Mouse (Mus musculus) ovary, adult 18-20 months (tissue): ENCODE data around the gene Dnajc7.
"Not testable (repeated sequence)": the region's sequence is repeated elsewhere in the genome, so short reads cannot be mapped to it uniquely, and the experiment has no call there.

ENCODE experiments used
- DNase-seq: peaks from one replicate; pipeline ENCODE4 v3.0.0; 2022; ENCODE audit warnings: low spot score, mixed read lengths

Dnajc7 gene

DNA sequence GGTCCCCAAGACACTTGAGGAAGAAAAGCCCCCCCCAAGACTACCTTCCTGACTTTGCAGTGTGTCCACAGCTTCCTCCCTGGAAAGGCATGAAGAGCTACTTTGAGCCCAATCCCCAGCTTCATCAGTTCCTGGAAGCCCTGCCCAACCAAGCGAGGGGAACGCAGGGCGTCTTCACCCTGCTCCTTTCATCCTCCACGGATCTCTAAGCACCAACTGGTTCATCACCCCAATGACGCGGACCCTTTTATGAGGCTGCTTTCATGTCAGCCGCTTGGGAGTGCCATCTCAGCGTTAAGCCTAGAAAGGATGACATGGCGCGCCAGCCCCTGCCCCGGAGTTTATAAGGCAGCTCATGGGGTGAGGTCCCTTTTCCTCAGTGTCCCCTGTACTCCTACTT lies at the start of gene Dnajc7:
Gene Dnajc7, minus strand, starts transcription at position 187 of the 400 bp plus-strand sequence.
- no peak for DNase-seq

DNA sequence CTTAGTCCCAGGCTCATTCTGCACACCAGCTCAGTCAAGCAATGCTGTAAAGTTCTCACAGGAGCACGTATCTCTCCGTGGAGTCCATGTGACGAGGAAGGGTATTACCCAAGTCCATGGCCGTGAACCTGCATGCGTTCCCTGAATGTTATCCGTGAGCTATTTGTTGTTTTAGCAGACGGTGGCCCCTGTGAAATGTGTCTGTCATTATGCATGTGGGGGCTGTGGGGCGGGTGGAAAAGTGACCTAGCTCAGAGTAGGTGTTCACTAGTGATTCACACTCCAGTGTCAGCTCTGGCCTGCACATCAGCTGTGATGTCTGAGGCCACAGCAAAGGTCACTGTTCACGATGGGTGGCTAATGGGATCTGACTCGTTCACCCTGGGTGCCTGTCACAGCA lies 39.8 kb upstream of the Dnajc7 start:
- DNase-seq: no peak

DNA sequence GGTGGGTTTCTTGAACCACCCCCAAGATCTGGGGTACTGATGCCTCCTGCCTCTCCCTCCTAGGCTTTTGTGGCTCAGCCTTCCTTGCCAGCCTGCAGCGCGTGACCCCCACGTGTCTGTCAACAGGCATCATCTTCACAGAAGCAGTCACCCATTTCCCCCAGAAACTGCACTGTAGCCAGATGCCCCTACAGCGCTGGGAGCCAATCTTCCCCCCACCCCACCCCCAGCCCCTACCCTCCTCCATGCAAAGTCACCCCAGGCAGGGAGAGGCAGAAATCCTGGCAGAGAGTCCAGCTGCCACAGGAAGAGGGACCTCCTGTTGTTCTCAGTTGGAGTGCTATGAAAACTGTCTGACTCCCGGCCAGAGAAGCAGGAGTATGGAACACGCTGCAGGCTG lies 36.5 kb upstream of the Dnajc7 start:
- DNase-seq: no peak

DNA sequence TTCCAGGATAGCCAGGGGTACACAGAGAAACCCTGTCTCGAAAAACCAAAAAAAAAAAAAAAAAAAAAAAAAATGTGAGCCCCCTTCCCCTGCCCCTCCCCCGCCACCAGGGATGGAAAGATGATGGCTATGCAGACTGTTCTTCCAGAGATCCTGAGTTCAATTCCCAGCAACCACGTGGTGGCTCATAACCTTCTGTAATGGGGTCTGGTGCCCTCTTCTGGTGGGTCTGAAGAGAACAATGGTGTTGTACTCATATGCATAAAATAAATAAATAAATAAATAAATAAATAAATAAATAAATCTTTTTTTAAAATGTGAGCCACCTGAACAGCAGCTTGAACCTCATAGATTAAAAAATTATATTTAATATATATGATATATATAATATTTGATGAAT lies 35.6 kb upstream of the Dnajc7 start:
- not testable (repeated sequence) for DNase-seq

DNA sequence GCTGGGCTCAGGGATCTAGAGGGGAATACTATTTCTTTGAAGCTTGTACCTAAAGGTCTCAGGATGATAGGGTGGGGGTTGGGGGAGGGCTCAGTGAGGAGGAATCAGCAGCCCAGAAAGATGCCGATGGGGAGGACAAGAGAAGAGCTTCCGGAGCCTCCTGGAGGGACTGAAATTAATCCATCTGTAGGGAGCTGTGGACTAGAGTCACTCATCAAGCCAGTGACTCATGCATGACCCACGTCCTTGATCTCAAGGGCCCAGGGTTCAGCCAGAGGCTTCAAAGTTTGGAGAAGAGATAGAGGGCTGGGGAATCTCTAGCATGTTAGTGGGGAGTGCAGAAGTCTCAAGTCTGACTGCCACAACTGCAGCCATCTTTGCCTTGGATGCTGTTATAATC lies 31.8 kb upstream of the Dnajc7 start:
- no peak for DNase-seq

DNA sequence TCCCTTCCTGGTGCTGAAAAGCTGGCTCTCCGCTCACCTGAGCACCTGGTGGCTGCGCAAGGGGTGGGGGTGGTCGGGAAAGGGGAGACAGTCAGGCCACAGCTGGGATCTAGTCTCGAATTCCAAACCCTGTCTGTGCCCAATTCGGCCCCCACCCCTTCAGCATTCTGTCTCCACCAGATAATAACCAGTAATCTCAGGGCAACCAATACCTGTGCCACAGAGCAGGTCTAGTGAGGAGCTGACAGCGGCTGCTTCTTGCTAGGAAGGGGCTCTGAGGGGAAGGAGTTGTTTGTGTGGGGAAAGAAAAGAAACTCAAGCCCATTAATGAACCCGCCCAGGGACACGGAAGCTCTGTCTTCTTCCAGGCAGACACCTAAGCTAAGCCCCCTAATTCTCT lies 31.2 kb upstream of the Dnajc7 start:
- DNase-seq: no peak

DNA sequence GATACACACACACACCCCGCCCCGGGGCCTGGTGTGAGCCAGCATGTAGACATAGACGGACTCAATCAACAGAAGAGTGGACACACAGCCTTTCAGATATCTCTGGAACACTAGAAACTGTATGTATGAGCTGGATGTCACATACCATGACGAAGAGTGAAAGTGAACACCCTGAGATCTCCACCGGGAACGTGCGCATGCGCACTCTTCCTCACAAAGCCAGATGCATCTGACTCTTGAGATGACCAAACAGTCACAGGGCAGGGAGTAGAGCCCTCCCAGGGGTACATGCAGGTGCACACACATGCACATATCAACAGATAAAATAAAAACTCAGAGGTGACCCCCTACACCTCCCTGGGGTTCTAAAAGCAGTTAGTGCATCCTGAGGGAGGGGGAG lies 28.4 kb upstream of the Dnajc7 start:
- no peak for DNase-seq

DNA sequence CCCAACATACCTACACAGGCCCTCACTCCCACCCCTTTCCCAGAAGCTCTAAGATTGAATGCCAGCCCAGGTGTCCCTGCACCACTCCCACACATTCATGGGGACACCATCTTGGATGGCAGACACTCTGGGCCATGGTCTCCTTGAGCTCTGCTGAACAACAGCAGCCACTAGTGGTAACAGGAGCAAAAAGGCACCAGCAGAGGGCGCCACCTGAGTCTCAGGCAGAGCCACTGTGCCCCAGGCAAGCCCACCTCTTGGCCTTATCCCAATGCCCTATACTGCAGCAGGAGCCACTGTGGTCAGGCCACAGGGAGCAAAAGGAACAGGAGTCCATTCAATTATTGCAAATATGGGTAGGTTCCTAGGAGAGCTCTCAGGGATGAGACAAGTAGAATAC lies 26.3 kb upstream of the Dnajc7 start:
- no peak for DNase-seq

DNA sequence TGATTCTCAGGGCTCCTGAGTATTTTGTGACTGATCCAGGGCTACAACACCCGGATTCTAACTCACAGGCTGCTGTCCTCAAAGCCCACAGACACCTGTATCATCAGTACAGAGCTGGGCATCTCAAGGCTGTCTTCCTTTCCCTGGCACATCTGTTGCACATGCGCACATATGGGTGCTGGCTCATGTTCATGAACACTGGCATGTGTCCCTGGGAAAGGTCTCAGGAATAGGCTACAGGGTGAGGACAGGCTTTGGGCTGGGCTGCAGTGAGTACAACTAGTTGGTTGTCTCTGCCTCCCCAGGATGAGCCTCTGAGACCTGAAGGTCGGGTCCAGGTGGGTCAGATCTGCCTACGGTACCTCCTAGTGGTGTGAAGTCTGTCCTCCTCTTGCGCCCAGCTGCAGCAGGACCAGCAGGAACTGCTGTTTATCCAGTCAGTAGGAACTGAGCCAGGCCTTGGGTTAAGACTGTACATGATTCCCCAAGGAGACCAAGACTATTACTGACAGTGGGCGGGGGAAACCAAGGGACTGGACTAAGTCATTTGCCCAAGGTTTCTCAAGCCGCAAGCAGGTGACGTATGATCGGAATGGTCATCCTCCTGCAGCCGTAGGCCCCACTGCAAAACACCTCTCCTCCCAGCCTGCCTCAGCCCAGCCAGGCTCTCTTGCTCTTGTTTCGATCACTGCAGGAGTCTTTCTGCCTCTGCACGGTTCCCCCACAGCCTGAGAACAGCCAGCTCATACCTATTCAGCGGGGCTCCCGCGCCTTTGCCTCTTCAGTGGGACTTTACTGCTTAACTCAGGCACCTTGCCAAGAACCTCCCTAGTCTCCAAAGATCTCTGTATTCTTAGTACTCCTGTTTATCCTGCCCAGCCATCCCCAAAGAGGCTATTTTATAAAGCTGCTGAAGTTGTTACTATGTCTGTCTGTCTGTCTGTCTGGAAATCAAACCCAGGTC lies 23.9 kb upstream of the Dnajc7 start:
- no peak for DNase-seq

DNA sequence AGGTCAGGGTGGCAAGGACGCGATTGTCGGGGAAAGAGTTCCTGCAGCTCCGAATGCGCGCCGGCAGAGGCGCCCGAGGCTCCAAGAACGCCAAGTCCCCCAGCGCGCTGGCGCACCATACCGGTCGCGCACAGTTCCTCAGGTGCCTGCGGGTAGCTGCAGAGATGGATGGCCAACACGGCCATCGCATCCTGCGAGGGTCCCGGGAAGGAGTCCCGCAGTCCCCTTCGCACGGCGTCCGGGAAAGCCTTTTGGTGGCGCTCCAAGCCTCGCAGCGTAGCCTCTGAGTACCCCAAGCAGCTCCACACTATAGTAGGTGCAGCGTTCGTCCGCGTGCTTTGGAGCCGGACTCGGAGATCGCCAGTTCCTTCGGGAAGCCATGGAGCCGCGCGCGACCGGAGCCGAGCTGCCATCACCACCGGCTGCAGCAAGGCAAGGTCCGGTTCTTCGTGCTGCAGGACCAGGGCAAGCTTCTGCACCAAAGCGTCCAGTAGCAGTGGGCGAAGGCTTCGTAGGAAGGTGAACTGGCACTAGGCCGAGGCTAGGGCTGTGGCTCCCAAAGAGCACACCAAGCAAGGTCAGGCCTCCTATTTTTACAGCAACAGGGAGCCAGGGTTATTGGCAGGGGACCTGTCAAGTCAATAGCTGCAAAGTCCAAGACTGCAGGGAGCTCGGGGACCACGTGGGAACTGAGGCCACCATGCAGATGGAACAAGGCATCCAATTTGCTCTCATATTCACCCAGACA lies 20.4 kb upstream of the Dnajc7 start:
- no peak for DNase-seq

DNA sequence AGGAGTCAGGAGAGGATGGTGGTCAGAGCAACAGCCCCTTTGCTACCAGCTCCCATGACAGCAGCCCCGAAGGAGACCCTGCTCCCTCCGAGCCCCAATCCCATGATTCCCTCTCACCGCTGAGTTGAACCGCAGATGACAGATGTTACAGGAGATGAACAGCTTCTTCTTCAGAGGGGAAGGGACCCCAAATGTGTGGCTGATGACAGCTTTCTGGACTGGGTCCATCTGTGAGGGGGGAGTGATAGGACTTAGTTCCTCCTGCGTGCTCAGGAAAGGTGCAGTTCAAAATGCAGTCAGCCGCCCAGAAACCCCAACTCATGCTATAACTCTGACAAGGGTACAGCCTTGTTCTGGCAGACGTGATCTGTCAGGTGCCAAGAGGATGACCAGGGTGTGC lies 14.6 kb upstream of the Dnajc7 start:
- no peak for DNase-seq

DNA sequence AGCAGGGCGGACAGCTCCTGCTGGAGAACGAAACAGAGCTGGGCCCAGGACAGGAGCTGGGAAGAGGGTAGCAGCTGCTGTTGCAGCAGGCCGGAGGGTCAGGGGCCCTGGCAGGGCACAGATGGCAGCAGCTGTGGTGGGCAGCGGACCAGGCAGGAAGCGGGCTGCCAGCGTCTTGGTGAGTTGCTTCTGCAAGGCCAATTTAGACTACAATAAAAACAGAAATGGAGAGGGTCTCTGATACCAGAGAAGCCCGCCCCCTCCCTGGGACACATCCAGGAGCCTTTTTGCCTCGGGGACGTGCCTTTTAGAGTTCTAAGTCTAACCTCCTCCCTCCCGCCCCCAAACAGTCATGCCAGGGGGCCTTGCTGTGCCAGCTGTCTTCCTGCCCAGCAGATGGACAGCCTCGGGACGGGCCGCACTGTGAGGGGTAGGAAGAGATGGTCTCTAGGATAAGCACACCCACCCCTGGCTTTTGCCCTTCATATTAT lies 8.9 kb upstream of the Dnajc7 start:
- DNase-seq: no peak

DNA sequence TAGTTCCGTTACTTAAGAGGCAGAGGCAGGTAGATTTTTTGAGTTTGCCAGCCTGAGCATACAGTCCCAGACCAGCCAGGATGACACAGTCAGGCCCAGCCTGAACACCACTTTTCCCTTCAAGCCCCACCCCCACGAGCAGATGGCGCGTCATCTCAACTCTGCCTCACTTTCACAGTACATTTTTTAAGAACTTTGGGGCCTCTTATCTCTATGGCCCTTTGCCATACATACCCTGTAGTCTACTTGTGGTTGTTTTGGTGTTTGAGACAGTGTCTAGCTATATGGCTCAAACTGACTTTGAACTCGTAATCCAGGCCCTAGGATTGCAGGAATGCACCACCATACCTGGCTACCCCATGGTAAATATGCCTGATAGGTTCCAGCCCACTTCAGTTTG lies 8.1 kb upstream of the Dnajc7 start:
- DNase-seq: no peak

DNA sequence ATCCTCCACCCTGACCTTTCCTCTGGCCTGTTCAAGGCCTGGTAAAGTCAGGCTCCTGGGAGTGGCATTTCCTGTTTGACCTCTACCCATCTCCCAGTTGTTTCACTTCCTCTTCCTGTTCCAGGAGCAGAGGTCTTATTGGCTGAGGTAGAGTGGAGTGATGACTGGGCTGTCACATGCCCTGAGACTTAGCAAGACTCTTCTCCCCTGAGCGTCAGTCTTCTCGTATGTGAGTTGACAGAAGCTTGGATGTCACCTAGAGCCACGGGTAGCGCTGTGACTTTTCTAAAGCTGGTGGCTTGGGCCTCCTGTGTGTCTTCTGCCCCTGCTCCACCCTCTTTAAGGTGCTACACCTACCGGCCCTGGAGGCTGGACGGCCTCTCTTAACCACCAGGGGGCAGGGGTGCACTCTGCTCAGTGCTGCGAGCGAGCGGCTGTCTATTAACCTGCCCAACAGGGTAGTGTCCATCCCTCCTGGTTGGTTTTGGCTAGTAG lies 6.8 kb upstream of the Dnajc7 start:
- DNase-seq: no peak

DNA sequence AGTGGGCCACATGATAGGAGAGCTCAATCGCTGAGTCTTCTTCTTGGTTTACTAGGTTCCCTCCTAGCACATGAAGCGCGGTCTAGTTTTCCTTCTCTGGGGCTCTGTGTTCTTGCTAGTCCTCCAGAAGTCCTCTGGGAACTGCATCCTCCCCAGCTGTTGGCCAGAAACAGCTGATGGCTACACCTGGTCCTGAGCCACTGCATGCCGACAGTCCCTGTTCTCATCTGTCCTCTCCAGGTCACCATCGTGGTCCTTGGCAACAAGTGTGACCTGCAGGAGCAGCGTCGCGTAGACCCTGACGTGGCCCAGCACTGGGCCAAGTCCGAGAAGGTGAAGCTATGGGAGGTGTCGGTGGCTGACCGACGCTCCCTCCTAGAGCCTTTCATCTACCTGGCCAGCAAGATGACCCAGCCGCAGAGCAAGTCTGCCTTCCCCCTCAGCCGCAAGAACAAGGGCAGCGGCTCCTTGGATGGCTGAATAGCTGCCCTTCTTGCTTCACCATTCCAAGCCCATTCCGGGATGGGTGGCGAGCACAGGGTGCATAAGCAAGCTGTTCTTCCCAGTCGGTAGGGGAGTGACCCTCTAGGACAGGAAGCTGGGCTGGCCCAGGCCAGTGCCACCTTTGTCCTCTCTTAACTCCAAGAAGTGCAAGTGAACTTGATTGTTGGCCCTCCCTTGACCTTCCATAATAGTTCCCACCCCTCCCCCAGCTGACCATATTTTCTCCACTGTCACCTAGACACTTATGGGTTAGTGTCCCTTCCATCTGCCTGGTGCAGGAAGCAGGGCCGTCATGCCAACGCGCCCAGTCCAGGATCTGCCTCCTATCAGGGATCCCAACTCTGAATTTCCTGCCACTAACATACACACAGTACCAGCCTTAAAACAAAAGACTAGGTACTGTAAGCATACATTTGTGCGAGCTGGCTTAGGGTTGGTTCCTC lies 6.1 kb upstream of the Dnajc7 start:
- DNase-seq: no peak

DNA sequence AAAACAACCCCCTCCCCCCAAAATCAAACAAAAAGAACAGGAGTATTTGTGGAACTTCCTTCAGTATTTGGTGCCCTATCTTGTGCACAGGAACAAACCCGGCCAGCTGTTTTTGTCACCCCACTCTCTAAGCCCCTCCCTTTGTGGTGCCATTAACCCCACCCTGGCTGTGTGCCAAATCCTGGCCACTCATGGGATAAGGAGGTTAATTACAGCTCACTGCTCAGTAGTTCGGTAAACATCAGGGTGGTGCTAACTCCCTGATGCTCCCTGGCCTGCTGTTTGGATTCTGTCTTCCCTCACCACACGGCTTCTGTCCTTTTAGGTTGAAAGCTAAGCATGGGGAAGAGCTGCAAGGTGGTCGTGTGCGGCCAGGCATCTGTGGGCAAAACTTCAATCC lies 3.9 kb upstream of the Dnajc7 start:
- DNase-seq: no peak

DNA sequence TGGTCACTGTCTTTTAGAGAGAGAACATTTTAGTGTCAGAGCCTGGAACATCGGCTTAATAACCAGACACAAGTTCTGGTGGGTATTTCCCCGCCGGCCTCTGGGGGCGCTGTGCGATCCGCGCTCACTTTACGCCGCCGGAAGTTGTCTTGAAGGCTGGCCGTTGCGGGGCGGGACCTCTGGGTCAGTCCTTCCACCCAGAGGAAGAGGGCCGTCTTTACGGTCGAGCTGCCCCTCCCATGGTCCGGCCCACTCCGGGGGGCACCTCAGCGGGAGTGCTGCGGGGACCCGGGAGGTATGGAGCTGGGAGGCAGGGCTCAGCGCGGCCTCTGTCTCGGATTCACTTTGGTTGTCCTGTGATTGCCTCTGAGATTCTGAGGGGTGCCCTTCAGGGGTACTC lies 2.7 kb upstream of the Dnajc7 start:
- peak; percentile 92 for DNase-seq

DNA sequence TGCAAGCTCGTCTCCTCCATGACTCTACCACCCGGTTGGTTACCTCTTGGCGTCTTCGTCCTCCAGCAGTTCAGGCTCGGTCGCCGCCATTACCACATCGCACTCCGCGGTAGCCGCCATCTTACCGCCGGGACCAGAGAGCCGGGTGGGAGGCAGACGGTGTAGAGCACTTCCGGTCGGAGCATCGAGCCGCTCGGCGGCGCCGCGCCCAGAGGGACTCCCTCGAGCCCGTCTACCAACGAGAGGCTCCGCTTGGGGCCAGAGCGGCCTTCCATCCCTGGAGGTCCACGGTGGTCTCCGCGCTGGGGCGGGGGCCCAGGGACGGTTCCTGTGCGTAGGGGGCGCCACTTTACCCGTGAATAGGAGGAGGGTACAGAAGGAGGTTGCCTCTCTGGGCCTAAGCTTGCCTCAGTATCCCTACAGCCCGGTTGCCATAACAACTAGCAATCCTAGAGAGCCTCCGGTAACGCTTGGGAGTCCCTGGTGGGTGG lies 438 bp downstream of the Dnajc7 start:
- DNase-seq: peak; percentile 91

DNA sequence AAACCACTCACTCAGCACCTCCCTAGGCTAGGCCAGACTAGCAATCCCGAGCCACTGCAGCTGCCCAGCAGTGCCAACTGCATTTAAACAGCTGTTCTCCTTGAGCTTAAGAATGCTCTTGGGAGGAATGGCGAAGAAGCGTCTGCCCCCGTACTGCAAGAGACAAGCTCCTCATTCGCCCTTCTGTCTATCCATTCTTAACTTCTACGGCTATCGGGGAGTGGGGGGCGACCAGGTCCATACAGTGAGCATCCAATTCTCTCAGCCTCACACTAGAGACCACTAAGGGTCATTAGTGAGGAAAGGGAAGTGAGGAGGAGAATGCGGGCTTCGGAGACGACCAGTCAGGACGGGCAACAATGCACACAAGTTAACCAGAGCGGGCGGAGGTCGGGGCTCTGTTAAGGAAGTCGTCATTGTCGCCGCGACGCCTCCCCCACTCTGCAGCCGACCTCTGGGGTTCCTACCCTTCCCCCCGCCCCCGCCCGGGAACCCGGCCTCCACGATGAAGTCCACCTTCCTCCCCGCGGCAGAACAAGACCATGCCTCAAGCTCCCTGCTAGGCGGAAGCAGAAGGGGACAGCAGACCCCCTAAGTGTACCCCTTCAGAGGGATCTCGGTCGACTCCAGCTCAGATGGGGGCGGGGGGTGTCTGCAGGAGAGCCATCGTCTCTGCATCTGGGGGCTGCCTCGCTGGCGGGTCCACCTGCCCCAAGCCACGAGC lies 1.0 kb downstream of the Dnajc7 start, which contains the start of gene Nkiras2:
Gene Nkiras2, plus strand, starts transcription at position 484 of the 724 bp plus-strand sequence.
- DNase-seq: peak; percentile 37

DNA sequence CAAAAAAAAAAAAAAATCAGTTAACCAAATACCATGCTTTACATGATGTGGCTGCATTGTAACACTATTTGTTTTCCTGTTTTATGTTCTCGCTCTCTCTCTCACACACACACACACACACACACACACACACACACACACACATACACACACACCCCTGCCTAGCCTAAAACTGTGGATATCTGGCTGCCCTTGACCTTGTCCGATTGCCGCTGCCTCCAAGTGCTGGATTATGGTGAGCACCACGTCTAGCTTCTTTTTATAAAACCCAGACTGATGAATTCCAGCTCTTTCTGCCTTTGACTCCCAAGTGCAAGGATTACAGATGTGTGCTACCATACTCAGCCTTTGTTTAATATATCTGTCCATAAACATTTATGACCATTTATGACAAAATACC lies 2.5 kb downstream of the Dnajc7 start:
- peak; percentile 25 for DNase-seq

DNA sequence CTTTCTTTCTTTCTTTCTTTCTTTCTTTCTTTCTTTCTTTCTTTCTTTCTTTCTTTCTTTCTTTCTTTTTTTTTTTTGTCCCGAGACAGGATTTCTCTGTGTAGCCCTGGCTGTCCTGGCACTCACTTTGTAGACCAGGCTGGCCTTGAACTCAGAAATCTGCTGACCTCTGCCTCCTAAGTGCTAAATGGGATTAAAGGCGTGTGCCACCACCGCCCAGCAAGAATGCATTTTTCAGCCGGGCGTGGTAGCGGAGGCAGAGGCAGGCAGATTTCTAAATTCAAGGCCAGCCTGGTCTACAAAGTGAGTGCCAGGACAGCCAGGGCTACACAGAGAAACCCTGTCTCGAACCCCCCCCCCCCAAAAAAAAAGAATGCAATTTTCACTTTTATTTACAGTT lies 3.1 kb downstream of the Dnajc7 start:
- DNase-seq: not testable (repeated sequence)
